Mouse (Mus musculus): ENCODE measurements around the gene Caml. TPM values are rescaled to one million over a fixed set of nuclear protein-coding genes. Genes with fewer than 3 reads are reported as not detected.

Gene Caml
- total and polyA plus RNA-seq, 3 experiments, result 29.9 to 49.9 (median 38.2) TPM

DNA sequence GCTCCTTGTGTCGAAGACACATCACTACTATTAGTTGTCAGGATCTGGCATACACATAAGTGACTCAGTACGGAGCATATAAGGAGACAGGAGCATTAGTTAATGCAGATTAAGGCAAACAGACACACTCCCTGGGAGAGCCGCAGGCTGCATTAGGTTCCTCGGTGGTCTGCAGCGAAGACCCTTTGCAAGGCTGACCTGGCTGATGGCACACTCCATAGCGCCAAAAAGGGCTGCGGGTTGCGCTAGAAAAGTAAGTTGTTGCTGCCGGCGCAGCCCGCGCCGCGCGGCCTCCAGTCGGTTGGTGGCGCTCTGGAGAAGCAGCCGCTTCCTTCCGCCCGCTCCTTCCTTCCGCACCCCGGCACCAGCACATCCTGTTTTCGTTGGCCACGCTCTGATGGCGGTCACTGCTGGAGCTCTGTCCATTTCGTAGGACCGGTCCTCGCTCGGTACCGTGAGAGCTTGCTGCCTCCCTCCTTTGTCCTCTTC, 11.9 kb downstream of the Caml start, which contains the start of gene Ddx46:
Ddx46 (plus strand) TSS at position 389 of the 489 bp plus-strand sequence.
- peak within 1 kb of the TSS; percentile 95 for H3K4me2 ChIP-seq (ENCODE audit: insufficient read depth, low read depth, poor library complexity, severe bottlenecking)
- H3K9me3 ChIP-seq (replicated peaks; ENCODE audit: low read length), result no peaks in the 10 kb centered on the region
- peaks cover 6 to 23% of the 10 kb centered on the region in 2 experiments; a peak in 3 of 4 replicates for H3K4me1 ChIP-seq (ENCODE audit: control insufficient read depth in 1 of 2, insufficient read depth in 2 of 2)
- H3K36me3 ChIP-seq (replicated peaks in 1 of 2; ENCODE audit: control insufficient read depth in 1 of 2, insufficient read depth in 1 of 2, low read length in 1 of 2), result peaks cover 16 to 62% of the 10 kb centered on the region in 2 experiments
- H3K4me3 ChIP-seq (replicated peaks in 1 of 3; ENCODE audit: low read depth in 2 of 3, low read length in 2 of 3, poor library complexity in 1 of 3), result peak within 1 kb of the TSS; percentile 95 to 98 (median 96)
- peak within 1 kb of the TSS; percentile 88 for H3K9ac ChIP-seq (ENCODE audit: insufficient read depth, low read depth)
- H3K79me2 ChIP-seq (replicated peaks; ENCODE audit: control insufficient read depth, extremely low read depth, insufficient read depth, poor library complexity, severe bottlenecking), result peaks cover 33% of the 10 kb centered on the region
- TF ChIP-seq TBP (conservative IDR thresholded peaks at IDR 0.05; ENCODE audit: low read depth, low read length), result peak; percentile 75
- TF ChIP-seq NRF1 (IDR thresholded peaks at IDR 0.05; ENCODE audit: low read depth, low read length), result peak; percentile 74
- peak; percentile 87; the same call in 1 of the 2 replicates for TF ChIP-seq KAT2A (IDR thresholded peaks at IDR 0.05; ENCODE audit: insufficient replicate concordance, low read length)
- TF ChIP-seq CTCF (conservative IDR thresholded peaks at IDR 0.05 in 1 of 2, IDR thresholded peaks at IDR 0.05 in 1 of 2; ENCODE audit: low read depth in 2 of 2, low read length in 2 of 2), result peak; percentile 39 to 89
- TF ChIP-seq EP300 (IDR thresholded peaks at IDR 0.05; ENCODE audit: low read length), result no peak
- TF ChIP-seq RCOR1 (conservative IDR thresholded peaks at IDR 0.05; ENCODE audit: low read depth, low read length), result no peak
- no peak for TF ChIP-seq USF2 (conservative IDR thresholded peaks at IDR 0.05; ENCODE audit: low read depth, low read length)
- no peak for TF ChIP-seq UBTF (IDR thresholded peaks at IDR 0.05; ENCODE audit: low read depth, low read length)
- no peak for TF ChIP-seq JUN (IDR thresholded peaks at IDR 0.05; ENCODE audit: insufficient read depth, low read depth, low read length)
- TF ChIP-seq POLR2AphosphoS2 (IDR thresholded peaks at IDR 0.05; ENCODE audit: low read depth, low read length), result peak; percentile 83
- no peak for TF ChIP-seq RAD21 (IDR thresholded peaks at IDR 0.05; ENCODE audit: low read depth, low read length)
- peak; percentile 94 for TF ChIP-seq GABPA (IDR thresholded peaks at IDR 0.05; ENCODE audit: insufficient replicate concordance, low read depth, low read length)
- TF ChIP-seq USF1 (IDR thresholded peaks at IDR 0.05; ENCODE audit: low read depth, low read length), result no peak
- no peak for TF ChIP-seq SMC3 (IDR thresholded peaks at IDR 0.05; ENCODE audit: low read depth, low read length)
- no peak for TF ChIP-seq ETS1 (conservative IDR thresholded peaks at IDR 0.05; ENCODE audit: low read depth, low read length)
- no peak for TF ChIP-seq CHD2 (IDR thresholded peaks at IDR 0.05; ENCODE audit: low read length)
- no peak for TF ChIP-seq ZC3H11A (IDR thresholded peaks at IDR 0.05; ENCODE audit: low read depth, low read length)
- TF ChIP-seq JUND (conservative IDR thresholded peaks at IDR 0.05; ENCODE audit: low read depth, low read length), result no peak
- no peak for TF ChIP-seq E2F4 (IDR thresholded peaks at IDR 0.05; ENCODE audit: insufficient replicate concordance, low read depth, low read length)
- TF ChIP-seq MEF2A (IDR thresholded peaks at IDR 0.05; ENCODE audit: borderline replicate concordance, low read depth, low read length), result peak; percentile 72
- peak; percentile 59 for TF ChIP-seq ZMIZ1 (IDR thresholded peaks at IDR 0.05; ENCODE audit: low read depth, low read length)
- TF ChIP-seq CHD1 (IDR thresholded peaks at IDR 0.05; ENCODE audit: low read depth, low read length), result no peak
- TF ChIP-seq ZKSCAN1 (IDR thresholded peaks at IDR 0.05; ENCODE audit: borderline replicate concordance, low read depth, low read length), result no peak
- peak; percentile 78 for TF ChIP-seq MXI1 (IDR thresholded peaks at IDR 0.05; ENCODE audit: low read depth, low read length)
- TF ChIP-seq HCFC1 (IDR thresholded peaks at IDR 0.05; ENCODE audit: low read depth, low read length), result peak; percentile 94
- 0 out of 2 replicates have a peak, but pooled peaks have one; percentile 27 for TF ChIP-seq BHLHE40 (IDR thresholded peaks at IDR 0.05; ENCODE audit: low read depth, low read length)
- TF ChIP-seq ZNF384 (IDR thresholded peaks at IDR 0.05; ENCODE audit: low read depth, low read length), result no peak
- peak; percentile 91 for TF ChIP-seq NELFE (IDR thresholded peaks at IDR 0.05; ENCODE audit: low read depth, low read length)
- TF ChIP-seq TCF12 (IDR thresholded peaks at IDR 0.05; ENCODE audit: low read depth, low read length), result peak; percentile 94
- TF ChIP-seq MAZ (IDR thresholded peaks at IDR 0.05; ENCODE audit: low read depth, low read length), result 0 out of 2 replicates have a peak, but pooled peaks have one; percentile 43
- TF ChIP-seq PAX5 (IDR thresholded peaks at IDR 0.05; ENCODE audit: low read length), result no peak
- TF ChIP-seq MAFK (IDR thresholded peaks at IDR 0.05; ENCODE audit: insufficient replicate concordance, low read length), result no peak
- peak; percentile 65; the same call in 1 of the 2 replicates for TF ChIP-seq MAX (IDR thresholded peaks at IDR 0.05; ENCODE audit: low read length)
- TF ChIP-seq MYC (IDR thresholded peaks at IDR 0.05; ENCODE audit: low read depth, low read length), result no peak
- peak; percentile 29 for TF ChIP-seq IRF4 (IDR thresholded peaks at IDR 0.05; ENCODE audit: low read depth, low read length)
- TF ChIP-seq POLR2A (IDR thresholded peaks at IDR 0.05; ENCODE audit: low read depth, low read length), result peak; percentile 89
- peak; percentile 96 for TF ChIP-seq SIN3A (IDR thresholded peaks at IDR 0.05; ENCODE audit: low read length)
- TF ChIP-seq ELF1 (IDR thresholded peaks at IDR 0.05; ENCODE audit: low read depth, low read length), result peak; percentile 95
- in situ Hi-C loops (cut with MboI; ENCODE audit: low pct_ligation_motif_present, low pct_unique_long_range_greater_than_20kb, low sequenced_read_pairs), result no loop called here
- H3K27me3 ChIP-seq (replicated peaks), result no peaks in the 10 kb centered on the region
- dilution Hi-C loops (cut with MboI; ENCODE audit: extremely low pct_ligation_motif_present, extremely low pct_unique_long_range_greater_than_20kb, low sequenced_read_pairs), result no loop called here
- 0 out of 2 replicates have a peak within 1 kb of the TSS, but pooled peaks have one; percentile 20 for H3K27ac ChIP-seq (ENCODE audit: insufficient read depth, low read depth)
- peak; percentile 81 for DNase-seq (ENCODE audit: extremely low read depth)
